ENCODE assay signal across 6 mouse cellular contexts in genomic region chr7:113686527-113686926, GRCm38 (mm10).
"Had no signal": no experiment of that assay in that cellular context is flagged by ENCODE, and none has a peak within 500 bp of the region (broad histone marks: within the 10 kb centered on the region; RNA-seq: fewer than 3 reads in every experiment).

No protein-coding gene starts in this region.

- DNase-seq: kidney, adult 11 months; kidney, adult 9 months; kidney, postnatal 36 days; layer of hippocampus, postnatal 36 days; lung, adult 18-20 months; thymus, postnatal 4 days had no signal
